Mouse (Mus musculus): Measurements from ENCODE around the gene Mc1r. TPM values are rescaled to one million over a fixed set of nuclear protein-coding genes. Genes with fewer than 3 reads are reported as not detected.

Gene Mc1r
- total RNA-seq, 2 experiments from 2014 or later: 0.14 TPM; not detected in 1

Other genes with a start within 250 kb of the Mc1r start
- gene Sult5a1, start 248.8 kb upstream of the Mc1r start, total RNA-seq (2021): 10 to 100 TPM; 14.6 to 16.6 TPM
- gene Dpep1, start 220.9 kb upstream of the Mc1r start, total RNA-seq (2021): 10 to 100 TPM; 16.8 to 29.2 TPM
- 100 to 1,000 TPM in 1 of 2 experiments, 10 to 100 TPM in 1; 97.3 to 105 TPM for gene Chmp1a, start 194.3 kb upstream of the Mc1r start, total RNA-seq (2021)
- gene Spata33, start 194.3 kb upstream of the Mc1r start, total RNA-seq (2021): 1 to 10 TPM; 4.0 to 4.5 TPM
- 10 to 100 TPM; 79.6 to 82.6 TPM for gene Cdk10, start 182.3 kb upstream of the Mc1r start, total RNA-seq (2021)
- gene Spata2l, start 170.9 kb upstream of the Mc1r start, total RNA-seq (2021): 10 to 100 TPM; 11.6 to 11.9 TPM
- gene Zfp276, start 152.9 kb upstream of the Mc1r start, total RNA-seq (2021): 10 to 100 TPM; 28.3 to 30.1 TPM
- gene Vps9d1, start 152.8 kb upstream of the Mc1r start, total RNA-seq (2021): 10 to 100 TPM; 33.8 to 46.6 TPM
- 10 to 100 TPM; 18.8 to 24.0 TPM for gene Fanca, start 88.5 kb upstream of the Mc1r start, total RNA-seq (2021)
- gene Spire2, start 74.4 kb upstream of the Mc1r start, total RNA-seq (2021): 1 to 10 TPM; 3.6 to 4.0 TPM
- gene Tcf25, start 33.4 kb upstream of the Mc1r start, total RNA-seq (2021): 100 to 1,000 TPM; 221 to 224 TPM
- gene Tubb3, start 4.3 kb downstream of the Mc1r start, total RNA-seq (2021): 100 to 1,000 TPM in 1 of 2 experiments, 10 to 100 TPM in 1; 59.5 to 102 TPM
- gene Def8, start 16.4 kb downstream of the Mc1r start, total RNA-seq (2021): 10 to 100 TPM; 40.2 to 40.5 TPM
- gene Afg3l1, start 70.8 kb downstream of the Mc1r start, total RNA-seq (2021): 10 to 100 TPM; 59.9 to 61.8 TPM
- 1 to 10 TPM; 1.2 to 1.4 TPM for gene Dbndd1, start 108.4 kb downstream of the Mc1r start, total RNA-seq (2021)
- gene Gas8, start 111.7 kb downstream of the Mc1r start, total RNA-seq (2021): 10 to 100 TPM; 18.6 to 23.3 TPM
- 10 to 100 TPM; 43.6 to 50.6 TPM for gene Rhou, start 246.8 kb downstream of the Mc1r start, total RNA-seq (2021)

All from adrenal gland, postnatal 4 days (tissue).